Mouse (Mus musculus): ENCODE results near the gene Mup19. TPM values are rescaled to one million over a fixed set of nuclear protein-coding genes. Genes with fewer than 3 reads are reported as not detected.
A peak's percentile ranks its signal among the peaks of the same experiment; 100 is the strongest.
"Not testable (repeated sequence)": the region's sequence is repeated elsewhere in the genome, so short reads cannot be mapped to it uniquely, and the experiment has no call there.

The Mup19 gene
- polyA plus RNA-seq (2014; fragmentation: Nextera tagmentation; extraction: Ambion mirVana) = not detected in 2 replicates

DNA sequence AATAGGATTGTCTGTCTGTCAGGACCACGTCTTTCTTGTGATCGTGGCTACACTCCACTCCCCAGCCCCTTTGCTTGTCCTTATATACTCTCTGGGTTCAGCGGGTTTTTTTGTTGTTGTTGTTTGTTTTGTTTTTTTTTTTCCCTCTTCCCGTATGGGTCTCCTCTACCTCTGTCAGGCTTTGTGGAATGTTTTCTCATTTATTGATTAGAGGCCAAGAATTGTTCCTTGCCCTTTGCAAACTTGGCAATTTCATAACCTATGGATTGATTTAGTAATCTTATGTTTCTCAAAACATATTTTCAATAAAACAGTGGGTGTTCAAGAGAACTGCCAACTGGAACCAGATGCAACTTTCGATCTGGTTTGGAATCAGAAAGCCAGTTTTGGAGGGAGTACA is at the start of gene Mup19:
TSS of gene Mup19 (minus strand) at position 101 of the 400 bp plus-strand sequence.
- WGBS = 94% methylated on average over 1 of the region's 5 CpGs
- H3K36me3 ChIP-seq (ENCODE audit: control insufficient read depth, insufficient read depth, low read length); H3K27me3 ChIP-seq (ENCODE audit: control insufficient read depth, insufficient read depth, low read length); H3K27ac ChIP-seq (replicated peaks; ENCODE audit: low read depth, low read length); ATAC-seq (ENCODE audit: low FRiP score, low TSS enrichment); H3K4me3 ChIP-seq (replicated peaks; ENCODE audit: low read depth, low read length); H3K9me3 ChIP-seq (ENCODE audit: control insufficient read depth, low read length); H3K4me1 ChIP-seq (ENCODE audit: control insufficient read depth, insufficient read depth, low read length); H3K9ac ChIP-seq (replicated peaks; ENCODE audit: low read length); DNase-seq; H3K4me2 ChIP-seq (ENCODE audit: low read length): not testable (repeated sequence)

DNA sequence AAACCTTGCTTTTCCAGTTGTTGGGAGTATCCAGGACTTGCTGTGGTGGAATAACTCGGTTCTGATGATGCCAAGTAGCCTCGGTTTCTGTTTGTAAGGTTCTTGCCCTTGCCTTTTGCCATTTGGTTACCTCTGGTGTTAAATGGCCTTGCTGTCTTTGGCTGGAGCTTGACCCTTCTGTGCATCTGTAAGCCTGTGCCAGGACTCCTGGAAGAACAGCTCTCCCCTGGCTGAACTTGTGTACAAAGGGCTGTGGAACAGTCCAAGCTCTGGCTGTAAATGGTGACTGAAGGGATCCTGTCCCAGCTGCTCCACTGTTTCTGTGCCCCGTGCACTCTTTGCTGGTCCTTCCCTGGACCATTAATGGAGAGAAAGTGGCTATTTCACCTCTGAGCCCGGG is 47.1 kb upstream of the Mup19 start:
- Histone ChIP-seq H3K36me3 (ENCODE audit: control insufficient read depth, insufficient read depth, low read length) (no peaks in the 10 kb centered on the region), H3K27ac (replicated peaks; ENCODE audit: low read depth, low read length) (no peak overlapping the region), H3K27me3 (ENCODE audit: control insufficient read depth, insufficient read depth, low read length) (no peaks in the 10 kb centered on the region), H3K9ac (replicated peaks; ENCODE audit: low read length) (no peak overlapping the region), H3K4me2 (ENCODE audit: low read length) (no peak overlapping the region), H3K4me1 (ENCODE audit: control insufficient read depth, insufficient read depth, low read length) (no peaks in the 10 kb centered on the region), H3K9me3 (ENCODE audit: control insufficient read depth, low read length) (no peaks in the 10 kb centered on the region), H3K4me3 (replicated peaks; ENCODE audit: low read depth, low read length) (no peak overlapping the region)
- ATAC-seq (ENCODE audit: low FRiP score, low TSS enrichment) (no peak), DNase-seq (no peak)
- WGBS = 75% methylated on average over 4 of the region's 4 CpGs

DNA sequence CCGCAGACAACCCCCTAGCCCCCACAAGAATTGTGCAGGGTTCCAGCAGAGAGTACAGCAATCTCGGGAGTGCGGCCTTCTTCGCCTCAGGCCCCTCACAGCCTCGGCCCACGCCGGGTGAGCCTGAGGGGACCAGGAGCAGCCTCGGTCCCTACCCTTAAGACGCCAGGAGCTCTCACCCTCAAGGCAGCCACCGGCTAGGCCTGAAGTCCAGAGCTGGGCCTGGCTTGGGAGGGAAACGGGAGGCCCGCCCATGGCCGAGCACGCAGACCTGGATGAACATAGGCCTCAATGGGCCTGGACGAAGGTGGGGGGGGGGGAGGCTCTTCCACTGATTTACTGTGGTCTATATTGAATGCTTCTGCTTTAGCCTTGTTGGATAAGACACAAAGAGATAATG is 41.1 kb upstream of the Mup19 start:
- 93% methylated on average over 15 of the region's 15 CpGs for WGBS
- Histone ChIP-seq H3K4me1 (ENCODE audit: control insufficient read depth, insufficient read depth, low read length) (no peaks in the 10 kb centered on the region), H3K4me2 (ENCODE audit: low read length) (no peak overlapping the region), H3K4me3 (replicated peaks; ENCODE audit: low read depth, low read length) (no peak overlapping the region), H3K27me3 (ENCODE audit: control insufficient read depth, insufficient read depth, low read length) (no peaks in the 10 kb centered on the region), H3K36me3 (ENCODE audit: control insufficient read depth, insufficient read depth, low read length) (no peaks in the 10 kb centered on the region), H3K27ac (replicated peaks; ENCODE audit: low read depth, low read length) (no peak overlapping the region), H3K9ac (replicated peaks; ENCODE audit: low read length) (no peak overlapping the region), H3K9me3 (ENCODE audit: control insufficient read depth, low read length) (peaks cover 6% of the 10 kb centered on the region; the same call in 1 of the 2 replicates)
- ATAC-seq (ENCODE audit: low FRiP score, low TSS enrichment) = peak; percentile 34; the same call in 1 of the 2 replicates
- DNase-seq = no peak

DNA sequence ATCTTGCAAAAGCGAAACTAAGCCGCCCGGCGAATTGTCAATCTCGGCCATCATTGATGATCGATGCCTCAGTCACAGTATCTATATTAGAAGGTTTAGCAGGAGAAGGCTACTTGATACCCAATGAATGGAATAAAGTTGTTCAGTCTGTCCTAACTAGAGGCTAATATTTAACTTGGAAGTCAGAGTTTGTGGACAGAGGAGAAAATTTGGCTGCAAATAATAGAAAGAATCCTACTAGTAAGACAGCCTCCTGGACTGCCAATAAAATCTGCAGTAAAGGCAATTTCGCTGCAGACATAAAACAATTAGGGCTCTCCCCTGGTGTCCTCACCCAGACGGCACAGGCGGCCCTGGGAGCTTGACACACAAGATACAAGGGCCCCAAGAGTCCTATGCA is 40.5 kb upstream of the Mup19 start:
- not testable (repeated sequence) for H3K27me3 ChIP-seq (ENCODE audit: control insufficient read depth, insufficient read depth, low read length); H3K4me1 ChIP-seq (ENCODE audit: control insufficient read depth, insufficient read depth, low read length); H3K4me3 ChIP-seq (replicated peaks; ENCODE audit: low read depth, low read length); H3K27ac ChIP-seq (replicated peaks; ENCODE audit: low read depth, low read length); H3K9me3 ChIP-seq (ENCODE audit: control insufficient read depth, low read length); H3K9ac ChIP-seq (replicated peaks; ENCODE audit: low read length); ATAC-seq (ENCODE audit: low FRiP score, low TSS enrichment); DNase-seq; H3K36me3 ChIP-seq (ENCODE audit: control insufficient read depth, insufficient read depth, low read length); H3K4me2 ChIP-seq (ENCODE audit: low read length)
- WGBS = 95% methylated on average over 9 of the region's 9 CpGs

DNA sequence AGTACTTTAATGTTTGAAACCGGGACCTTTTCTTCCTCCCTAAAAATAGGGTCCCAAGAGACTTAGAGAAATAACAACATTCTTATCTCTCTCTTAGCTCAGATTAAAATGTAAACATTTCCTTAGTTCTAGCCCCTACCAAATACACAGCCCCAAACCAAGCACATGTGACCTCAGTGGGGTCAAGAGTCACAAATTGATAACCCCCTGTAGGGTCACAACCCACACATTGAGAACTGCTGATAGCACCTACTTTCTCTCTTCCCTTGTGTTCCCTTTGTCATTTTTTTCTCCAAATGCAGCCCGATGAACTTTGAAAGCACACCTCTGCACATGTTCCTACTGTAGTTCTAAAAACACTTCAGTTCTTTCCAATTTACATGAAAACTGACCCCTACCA is 33.5 kb upstream of the Mup19 start:
- WGBS = 87% methylated on average over 2 of the region's 2 CpGs
- H3K36me3 ChIP-seq (ENCODE audit: control insufficient read depth, insufficient read depth, low read length) = no peaks in the 10 kb centered on the region
- no peaks in the 10 kb centered on the region for H3K27me3 ChIP-seq (ENCODE audit: control insufficient read depth, insufficient read depth, low read length)
- no peaks in the 10 kb centered on the region for H3K9me3 ChIP-seq (ENCODE audit: control insufficient read depth, low read length)
- H3K4me3 ChIP-seq (replicated peaks; ENCODE audit: low read depth, low read length) = no peak overlapping the region
- ATAC-seq (ENCODE audit: low FRiP score, low TSS enrichment) = no peak
- DNase-seq = no peak
- H3K27ac ChIP-seq (replicated peaks; ENCODE audit: low read depth, low read length) = no peak overlapping the region
- H3K9ac ChIP-seq (replicated peaks; ENCODE audit: low read length) = no peak overlapping the region
- H3K4me1 ChIP-seq (ENCODE audit: control insufficient read depth, insufficient read depth, low read length) = no peaks in the 10 kb centered on the region
- no peak overlapping the region for H3K4me2 ChIP-seq (ENCODE audit: low read length)

DNA sequence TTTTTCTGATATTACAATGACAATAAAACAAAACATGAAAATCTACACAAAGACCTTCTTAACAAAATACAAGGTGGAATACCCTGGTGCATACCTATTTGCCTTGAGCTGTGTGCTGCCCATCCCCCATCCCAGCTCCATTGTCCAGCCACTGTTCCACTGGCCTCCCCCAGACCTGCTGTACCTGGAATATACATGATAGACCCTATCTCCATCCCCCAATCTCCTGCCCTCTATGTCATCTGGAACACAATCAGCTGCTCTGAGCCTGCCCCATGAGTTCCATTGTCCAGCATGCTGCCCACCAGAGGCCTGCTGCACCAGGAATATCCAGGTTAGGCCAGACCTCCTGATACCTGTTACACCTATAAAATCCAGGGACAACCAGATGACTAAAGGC is 31.4 kb upstream of the Mup19 start:
- no peaks in the 10 kb centered on the region for H3K4me1 ChIP-seq (ENCODE audit: control insufficient read depth, insufficient read depth, low read length)
- H3K27me3 ChIP-seq (ENCODE audit: control insufficient read depth, insufficient read depth, low read length) = no peaks in the 10 kb centered on the region
- H3K4me2 ChIP-seq (ENCODE audit: low read length) = no peak overlapping the region
- ATAC-seq (ENCODE audit: low FRiP score, low TSS enrichment) (no peak), DNase-seq (no peak)
- no peaks in the 10 kb centered on the region for H3K9me3 ChIP-seq (ENCODE audit: control insufficient read depth, low read length)
- H3K9ac ChIP-seq (replicated peaks; ENCODE audit: low read length) = no peak overlapping the region
- no peak overlapping the region for H3K27ac ChIP-seq (replicated peaks; ENCODE audit: low read depth, low read length)
- no peaks in the 10 kb centered on the region for H3K36me3 ChIP-seq (ENCODE audit: control insufficient read depth, insufficient read depth, low read length)
- H3K4me3 ChIP-seq (replicated peaks; ENCODE audit: low read depth, low read length) = no peak overlapping the region

DNA sequence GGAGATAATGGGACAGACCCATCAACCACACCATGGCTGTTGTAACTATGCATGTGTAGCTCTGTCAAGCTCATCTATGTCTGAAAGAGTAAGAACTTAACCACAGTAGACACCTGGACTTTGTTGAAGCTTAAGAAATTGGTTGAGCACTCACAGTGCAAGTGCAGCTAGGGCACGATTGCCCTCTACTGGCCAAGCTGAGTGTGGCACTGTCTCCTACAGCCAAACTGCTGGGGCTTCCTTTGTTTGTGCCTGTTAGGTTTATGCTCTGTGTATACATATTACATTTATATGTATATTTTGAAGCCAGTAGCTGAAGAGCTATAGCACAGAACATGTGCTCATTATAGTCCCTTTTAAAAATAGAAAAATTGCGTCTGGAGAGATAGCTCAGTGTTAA is 29.1 kb upstream of the Mup19 start:
- H3K27me3 ChIP-seq (ENCODE audit: control insufficient read depth, insufficient read depth, low read length); ATAC-seq (ENCODE audit: low FRiP score, low TSS enrichment); H3K4me2 ChIP-seq (ENCODE audit: low read length): not testable (repeated sequence)

DNA sequence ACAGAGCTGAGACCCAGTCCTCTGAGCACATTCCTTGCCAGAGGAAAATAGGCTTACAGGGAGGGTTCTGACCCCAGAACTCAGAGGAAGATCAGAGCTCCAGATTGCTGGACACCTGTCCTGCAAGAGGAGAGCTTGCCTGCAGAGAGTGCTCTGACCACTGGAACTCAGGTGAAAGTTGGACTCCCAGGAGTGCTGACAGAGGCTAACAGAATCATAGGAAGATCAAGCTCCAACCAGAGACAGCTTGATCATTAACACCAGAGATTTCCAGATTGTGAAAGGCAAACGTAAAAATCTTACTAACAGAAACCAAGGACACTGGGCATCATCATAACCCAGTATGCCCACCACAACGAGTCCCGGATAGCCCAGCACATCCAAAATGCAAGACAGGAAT is 26.9 kb upstream of the Mup19 start:
- not testable (repeated sequence) for H3K4me3 ChIP-seq (replicated peaks; ENCODE audit: low read depth, low read length); H3K4me1 ChIP-seq (ENCODE audit: control insufficient read depth, insufficient read depth, low read length); ATAC-seq (ENCODE audit: low FRiP score, low TSS enrichment); H3K36me3 ChIP-seq (ENCODE audit: control insufficient read depth, insufficient read depth, low read length); H3K9me3 ChIP-seq (ENCODE audit: control insufficient read depth, low read length); H3K4me2 ChIP-seq (ENCODE audit: low read length); H3K9ac ChIP-seq (replicated peaks; ENCODE audit: low read length); H3K27ac ChIP-seq (replicated peaks; ENCODE audit: low read depth, low read length); H3K27me3 ChIP-seq (ENCODE audit: control insufficient read depth, insufficient read depth, low read length); DNase-seq
- WGBS = 87% methylated on average over 3 of the region's 3 CpGs

More for the DNA sequence above, 29.1 kb upstream of the Mup19 start:
- peak; percentile 74 for DNase-seq
- 27% methylated on average over 2 of the region's 2 CpGs for WGBS
- not testable (repeated sequence) for H3K9me3 ChIP-seq (ENCODE audit: control insufficient read depth, low read length); H3K36me3 ChIP-seq (ENCODE audit: control insufficient read depth, insufficient read depth, low read length); H3K27ac ChIP-seq (replicated peaks; ENCODE audit: low read depth, low read length); H3K9ac ChIP-seq (replicated peaks; ENCODE audit: low read length); H3K4me1 ChIP-seq (ENCODE audit: control insufficient read depth, insufficient read depth, low read length); H3K4me3 ChIP-seq (replicated peaks; ENCODE audit: low read depth, low read length)

DNA sequence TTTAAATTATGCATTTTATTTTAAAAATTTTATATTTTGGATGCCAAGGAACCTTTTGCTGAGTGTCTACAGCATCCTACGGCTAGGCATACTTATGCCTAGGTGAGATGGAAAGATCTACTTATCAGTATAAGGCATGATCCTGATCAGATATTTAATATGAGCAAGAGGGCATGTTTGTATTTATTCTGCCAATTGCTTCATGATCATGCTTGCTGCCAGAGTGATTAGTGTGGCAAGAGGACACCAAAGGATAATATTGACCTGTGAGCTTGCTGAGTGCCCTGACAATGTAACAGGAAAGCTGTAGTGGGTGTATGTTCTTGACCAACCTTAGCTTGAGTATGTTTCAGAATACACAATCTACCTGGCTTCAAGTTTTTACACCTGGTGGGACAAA is 7.6 kb upstream of the Mup19 start:
- not testable (repeated sequence) for H3K36me3 ChIP-seq (ENCODE audit: control insufficient read depth, insufficient read depth, low read length); H3K9me3 ChIP-seq (ENCODE audit: control insufficient read depth, low read length); H3K4me1 ChIP-seq (ENCODE audit: control insufficient read depth, insufficient read depth, low read length); H3K4me3 ChIP-seq (replicated peaks; ENCODE audit: low read depth, low read length); ATAC-seq (ENCODE audit: low FRiP score, low TSS enrichment); H3K9ac ChIP-seq (replicated peaks; ENCODE audit: low read length); H3K27me3 ChIP-seq (ENCODE audit: control insufficient read depth, insufficient read depth, low read length); H3K27ac ChIP-seq (replicated peaks; ENCODE audit: low read depth, low read length); H3K4me2 ChIP-seq (ENCODE audit: low read length); DNase-seq
- 100% methylated on average over 1 of the region's 1 CpGs for WGBS
